Mouse (Mus musculus) kidney, adult 2 months (tissue): ENCODE measurements at regions not wholly inside any gene's neighbourhood (a gene's known extent, or its start where the extent isn't known, plus 50 kb on each side); places are given as distances from the start of the nearest gene placed in this dataset.

Source experiments
- DNase-seq: peaks from one replicate; pipeline ENCODE4 v3.0.0; 2021
- H3K27ac ChIP-seq: fragments of 200-500 bp; 2 replicates; pipeline ENCODE4 v1.5.1; 2012; ENCODE audit warnings: low read depth, low read length, control low read depth, inconsistent platforms; ENCODE audit not compliant: insufficient read depth
- H3K27me3 ChIP-seq: fragments of 200-500 bp; replicated peaks from 2 replicates; pipeline ENCODE4 v1.6.1; 2012; ENCODE audit warnings: mild to moderate bottlenecking, moderate library complexity, low read length, inconsistent platforms; ENCODE audit not compliant: control insufficient read depth, insufficient read depth
- H3K36me3 ChIP-seq: fragments of 200-500 bp; 2 replicates; pipeline ENCODE4 v1.6.1; 2012; ENCODE audit warnings: mild to moderate bottlenecking, moderate library complexity, low read length, inconsistent platforms; ENCODE audit not compliant: control insufficient read depth, insufficient read depth
- H3K4me1 ChIP-seq: fragments of 200-500 bp; 2 replicates; pipeline ENCODE4 v1.6.1; 2011; ENCODE audit warnings: low read length; ENCODE audit not compliant: control insufficient read depth, insufficient read depth
- H3K4me3 ChIP-seq: fragments of 200-500 bp; 2 replicates; pipeline ENCODE4 v1.5.1; 2011; ENCODE audit warnings: mild to moderate bottlenecking, low read depth, low read length, control low read depth; ENCODE audit not compliant: insufficient read depth
- CTCF ChIP-seq: fragments of 200-500 bp; conservative IDR thresholded peaks from 2 replicates; pipeline ENCODE4 v1.5.1; 2011; ENCODE audit warnings: low read depth, mild to moderate bottlenecking, control low read depth, low read length, moderate library complexity, mixed read lengths; ENCODE audit not compliant: insufficient read depth, insufficient read length
- POLR2A ChIP-seq: fragments of 200-500 bp; IDR thresholded peaks from one replicate; pipeline ENCODE4 v1.6.1; 2011; ENCODE audit warnings: low read depth, low read length, control low read depth
- WGBS: fragments of 180-500 bp; shearing (Covaris S2); methylation state at CpG from one replicate; pipeline ENCODE4 v1.1.7; 2018; 5-methylcytosine and 5-hydroxymethylcytosine counted together

DNA sequence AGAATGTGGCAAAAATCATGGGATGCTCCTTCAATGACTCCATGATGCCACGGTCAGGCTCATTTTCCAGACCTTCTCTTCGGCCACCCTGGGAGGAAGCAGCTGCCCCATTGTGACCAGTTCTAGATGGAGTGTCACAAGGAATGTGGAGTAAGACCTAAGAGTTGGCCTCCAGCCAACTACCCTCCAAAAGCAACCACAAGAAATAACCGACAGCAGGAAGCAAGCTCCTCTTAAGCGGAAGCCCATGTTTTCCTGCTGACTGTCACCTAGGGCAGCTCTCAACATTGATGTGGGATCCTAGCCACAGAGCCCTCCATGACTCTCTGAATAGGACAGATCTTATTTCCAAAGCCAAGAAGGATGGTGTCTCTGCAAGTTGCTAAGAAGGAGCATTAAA, 126.5 kb downstream of the Qdpr start:
- 47% methylated on average over 4 of the region's 4 CpGs for WGBS
- H3K27me3 ChIP-seq, result no peaks in the 10 kb centered on the region
- no peaks in the 10 kb centered on the region for H3K36me3 ChIP-seq
- H3K4me3 ChIP-seq, result no peak overlapping the region
- no peak overlapping the region for H3K27ac ChIP-seq
- no peak for TF ChIP-seq POLR2A
- TF ChIP-seq CTCF, result no peak
- peak; percentile 82 for DNase-seq
- no peaks in the 10 kb centered on the region for H3K4me1 ChIP-seq

GRCm38 (mm10) chr5:45318026-45318425, 132.0 kb downstream of the Qdpr start:
- no peaks in the 10 kb centered on the region for H3K27me3 ChIP-seq
- WGBS, result 68% methylated on average over 2 of the region's 2 CpGs
- no peak overlapping the region for H3K27ac ChIP-seq
- TF ChIP-seq POLR2A (no peak), CTCF (no peak)
- no peaks in the 10 kb centered on the region for H3K4me1 ChIP-seq
- H3K4me3 ChIP-seq, result no peak overlapping the region
- no peaks in the 10 kb centered on the region for H3K36me3 ChIP-seq
- no peak for DNase-seq

GRCm38 (mm10) chr5:45301120-45301519, 148.9 kb downstream of the Qdpr start:
- Histone ChIP-seq H3K4me3 (no peak overlapping the region), H3K36me3 (no peaks in the 10 kb centered on the region), H3K4me1 (no peaks in the 10 kb centered on the region), H3K27ac (peak overlapping the region; percentile 80), H3K27me3 (no peaks in the 10 kb centered on the region)
- TF ChIP-seq CTCF, result no peak
- no peak for TF ChIP-seq POLR2A
- 55% methylated on average over 1 of the region's 1 CpGs for WGBS
- peak; percentile 31 for DNase-seq

GRCm38 (mm10) chr5:45298872-45299271, 151.2 kb downstream of the Qdpr start:
- 55% methylated on average over 2 of the region's 2 CpGs for WGBS
- TF ChIP-seq CTCF, result no peak
- TF ChIP-seq POLR2A, result no peak
- Histone ChIP-seq H3K4me1 (no peaks in the 10 kb centered on the region), H3K27me3 (no peaks in the 10 kb centered on the region), H3K27ac (no peak overlapping the region), H3K36me3 (no peaks in the 10 kb centered on the region), H3K4me3 (no peak overlapping the region)
- no peak for DNase-seq

GRCm38 (mm10) chr5:45295134-45295533, 154.9 kb downstream of the Qdpr start:
- Histone ChIP-seq H3K27ac (peak overlapping the region; percentile 41; the same call in 1 of the 2 replicates), H3K36me3 (no peaks in the 10 kb centered on the region), H3K4me1 (no peaks in the 10 kb centered on the region), H3K4me3 (no peak overlapping the region), H3K27me3 (no peaks in the 10 kb centered on the region)
- TF ChIP-seq POLR2A (no peak), CTCF (no peak)
- WGBS, result 43% methylated on average over 4 of the region's 4 CpGs
- peak; percentile 11 for DNase-seq

DNA sequence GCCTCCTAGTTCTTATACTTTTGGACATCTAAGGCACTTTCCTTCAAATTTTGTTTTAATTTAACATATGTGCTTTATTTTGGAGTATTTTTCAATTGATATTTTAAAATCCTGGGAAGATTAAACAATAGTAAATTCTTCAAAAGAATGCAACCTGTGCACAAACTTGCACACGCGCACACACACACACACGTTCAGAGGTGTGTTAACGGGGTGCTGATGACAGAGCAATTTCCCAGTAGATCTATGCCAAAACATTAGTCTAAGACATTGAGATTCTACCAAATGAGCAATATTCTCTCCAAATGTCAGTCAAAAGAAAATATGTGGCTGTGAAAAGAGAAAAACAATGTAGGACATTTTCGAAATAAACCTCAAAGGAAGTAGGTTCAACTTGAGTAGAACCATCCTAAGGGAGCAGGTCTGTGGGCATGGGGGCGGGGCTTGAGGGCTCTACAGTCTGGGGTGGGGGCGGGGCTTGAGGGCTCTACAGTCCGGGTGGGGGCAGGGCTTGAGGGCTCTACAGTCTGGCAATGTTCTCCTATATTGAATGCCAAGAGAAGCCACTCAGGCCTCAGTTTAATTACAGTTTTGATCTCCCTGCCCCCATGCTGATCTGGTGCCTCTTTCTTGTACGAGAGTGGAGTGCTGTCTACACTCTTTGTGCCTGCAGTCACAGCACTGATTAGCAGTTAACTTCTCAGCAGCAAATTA, 157.0 kb downstream of the Qdpr start:
- DNase-seq, result peak; percentile 30
- no peaks in the 10 kb centered on the region for H3K4me1 ChIP-seq
- H3K4me3 ChIP-seq, result no peak overlapping the region
- no peak for TF ChIP-seq POLR2A
- no peak for TF ChIP-seq CTCF
- no peaks in the 10 kb centered on the region for H3K36me3 ChIP-seq
- peak overlapping the region; percentile 35 for H3K27ac ChIP-seq
- no peaks in the 10 kb centered on the region for H3K27me3 ChIP-seq
- 65% methylated on average over 9 of the region's 9 CpGs for WGBS

GRCm38 (mm10) chr5:45292383-45292782, 157.7 kb downstream of the Qdpr start:
- TF ChIP-seq POLR2A (no peak), CTCF (no peak)
- H3K4me3 ChIP-seq, result no peak overlapping the region
- H3K27ac ChIP-seq, result peak overlapping the region; percentile 35; the same call in 1 of the 2 replicates
- H3K4me1 ChIP-seq, result no peaks in the 10 kb centered on the region
- no peaks in the 10 kb centered on the region for H3K36me3 ChIP-seq
- 78% methylated on average over 1 of the region's 1 CpGs for WGBS
- peak; percentile 88 for DNase-seq
- H3K27me3 ChIP-seq, result no peaks in the 10 kb centered on the region

GRCm38 (mm10) chr5:45291752-45292151, 158.3 kb downstream of the Qdpr start:
- H3K36me3 ChIP-seq, result no peaks in the 10 kb centered on the region
- H3K27me3 ChIP-seq, result no peaks in the 10 kb centered on the region
- TF ChIP-seq POLR2A (no peak), CTCF (no peak)
- H3K27ac ChIP-seq, result no peak overlapping the region
- no peak for DNase-seq
- 92% methylated on average over 1 of the region's 1 CpGs for WGBS
- H3K4me3 ChIP-seq, result no peak overlapping the region
- H3K4me1 ChIP-seq, result no peaks in the 10 kb centered on the region
